Mouse (Mus musculus): Measurements from ENCODE around the gene Tmem45b.

GRCm38 (mm10) chr9:31438834-31439233, 25.4 kb downstream of the Tmem45b start:
- TF ChIP-seq CTCF (IDR thresholded peaks at IDR 0.05; ENCODE audit: borderline replicate concordance, insufficient read depth, low read length) (no peak), POLR2A (IDR thresholded peaks at IDR 0.05; ENCODE audit: low read depth, low read length) (no peak)

Measured in embryonic fibroblast, embryonic 13.5 days (primary cell).